Mouse (Mus musculus) embryonic facial prominence, embryonic 14.5 days (tissue): ENCODE measurements around the gene Maff. TPM values are rescaled to one million over a fixed set of nuclear protein-coding genes. Genes with fewer than 3 reads are reported as not detected.

ENCODE experiments used
- ATAC-seq: fragments of 200-750 bp; cut with Nextera tagmentation; 2 replicates; pipeline ENCODE4 v1.8.0; 2017; ENCODE audit warnings: low read depth, moderate number of reproducible peaks, moderate TSS enrichment
- DNase-seq: peaks from one replicate; pipeline ENCODE4 v3.0.0-alpha.2; 2015; ENCODE audit warnings: low spot score
- H3K27ac ChIP-seq: fragments of 300-500 bp; sonication (generic); replicated peaks from 2 replicates; pipeline ENCODE4 v1.5.1; 2014; ENCODE audit warnings: low read depth, mild to moderate bottlenecking, low read length, moderate library complexity
- H3K27me3 ChIP-seq: fragments of 300-500 bp; sonication (generic); replicated peaks from 2 replicates; pipeline ENCODE4 v1.6.1; 2014; ENCODE audit warnings: low read length; ENCODE audit not compliant: control insufficient read depth, insufficient read depth
- H3K36me3 ChIP-seq: fragments of 300-500 bp; sonication (generic); 2 replicates; pipeline ENCODE4 v1.6.1; 2014; ENCODE audit warnings: low read length, mixed read lengths; ENCODE audit not compliant: control insufficient read depth, insufficient read depth
- H3K4me1 ChIP-seq: fragments of 300-500 bp; sonication (generic); 2 replicates; pipeline ENCODE4 v1.6.1; 2014; ENCODE audit warnings: antibody characterized with exemption, low read length; ENCODE audit not compliant: control insufficient read depth, insufficient read depth
- H3K4me2 ChIP-seq: fragments of 300-500 bp; sonication (generic); 2 replicates; pipeline ENCODE4 v1.6.1; 2014; ENCODE audit warnings: low read depth, mild to moderate bottlenecking, low read length, moderate library complexity, mixed read lengths
- H3K4me3 ChIP-seq: fragments of 300-500 bp; sonication (generic); 2 replicates; pipeline ENCODE4 v1.5.1; 2014; ENCODE audit warnings: low read depth, mild to moderate bottlenecking, low read length
- H3K9ac ChIP-seq: fragments of 300-500 bp; sonication (generic); 2 replicates; pipeline ENCODE4 v1.6.1; 2014; ENCODE audit warnings: low read depth, mild to moderate bottlenecking, low read length, moderate library complexity, mixed read lengths
- H3K9me3 ChIP-seq: fragments of 300-500 bp; sonication (generic); 2 replicates; pipeline ENCODE4 v1.6.1; 2016; ENCODE audit warnings: low read length; ENCODE audit not compliant: control insufficient read depth
- WGBS: fragments of 180-500 bp; shearing (Covaris S2); extraction: QIAGEN DNeasy Blood & Tissue Kit; methylation state at CpG from one replicate; pipeline ENCODE4 v1.1.7; 2014; 5-methylcytosine and 5-hydroxymethylcytosine counted together
- polyA plus RNA-seq: library from polyadenylated mRNA; unstranded; fragments of >200 nt; fragmentation: Nextera tagmentation; extraction: Ambion mirVana; gene quantifications from 2 replicates; pipeline ENCODE4 v1.2.1, GENCODE M21; 2014

The Maff gene
- 2.6 and 2.8 TPM in 2 replicates for polyA plus RNA-seq

- H3K4me1 ChIP-seq: no peaks in the 10 kb centered on the region
- peak within 1 kb of the TSS; percentile 59 for H3K4me3 ChIP-seq
- ATAC-seq (no peak), DNase-seq (no peak)
- no peaks in the 10 kb centered on the region for H3K9me3 ChIP-seq
- H3K36me3 ChIP-seq: no peaks in the 10 kb centered on the region
- H3K4me2 ChIP-seq: peak within 1 kb of the TSS; percentile 69
- peak within 1 kb of the TSS; percentile 82 for H3K9ac ChIP-seq
- no peaks in the 10 kb centered on the region for H3K27me3 ChIP-seq
- WGBS: 50% methylated on average over 8 of the region's 8 CpGs
- H3K27ac ChIP-seq: peak within 1 kb of the TSS; percentile 90
Observed at GRCm38 (mm10) chr15:79346051-79346793, at the start of gene Maff. Maff (plus strand) TSS chr15:79346621.

GRCm38 (mm10) chr15:79298553-79298952 lies 47.9 kb upstream of the Maff start:
- no peak overlapping the region for H3K9ac ChIP-seq
- H3K4me2 ChIP-seq: no peak overlapping the region
- no peaks in the 10 kb centered on the region for H3K4me1 ChIP-seq
- WGBS: 83% methylated on average over 6 of the region's 6 CpGs
- no peak overlapping the region for H3K27ac ChIP-seq
- 0 out of 2 replicates have a peak, but pooled peaks cover 5% of the 10 kb centered on the region for H3K36me3 ChIP-seq
- H3K4me3 ChIP-seq: no peak overlapping the region
- no peaks in the 10 kb centered on the region for H3K9me3 ChIP-seq
- ATAC-seq (peak; percentile 44; the same call in 1 of the 2 replicates), DNase-seq (no peak)
- H3K27me3 ChIP-seq: no peaks in the 10 kb centered on the region

DNA sequence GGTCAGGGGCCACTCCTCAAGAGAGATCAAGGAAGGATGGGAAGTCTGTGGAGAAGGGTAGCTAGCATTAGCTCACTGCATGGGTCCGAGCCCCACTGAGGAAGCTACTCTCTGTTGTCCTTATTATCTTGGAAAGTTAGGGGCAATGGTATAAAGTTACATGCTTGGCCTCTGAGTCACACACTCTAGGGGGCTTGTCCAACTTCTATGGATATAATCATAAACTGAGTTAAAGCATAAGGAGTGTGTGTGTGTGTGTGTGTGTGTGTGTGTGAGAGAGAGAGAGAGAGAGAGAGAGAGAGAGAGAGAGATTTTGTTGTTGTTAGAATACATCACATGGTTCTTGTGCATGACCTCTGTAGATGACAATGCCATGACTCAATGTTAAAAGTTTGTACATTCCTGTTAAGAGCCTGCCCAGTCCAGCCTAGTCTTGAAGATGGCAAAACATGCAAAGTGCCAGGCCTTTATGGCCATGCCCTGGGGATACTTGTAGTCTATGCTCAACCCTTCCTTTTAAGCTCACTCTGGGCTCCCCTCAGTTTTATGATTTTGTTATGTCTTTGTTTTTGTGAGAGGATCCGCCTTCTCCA lies 46.8 kb upstream of the Maff start:
- WGBS: 73% methylated on average over 2 of the region's 2 CpGs
- Histone ChIP-seq H3K27ac (no peak overlapping the region), H3K4me3 (no peak overlapping the region), H3K4me1 (no peaks in the 10 kb centered on the region), H3K9me3 (no peaks in the 10 kb centered on the region), H3K4me2 (no peak overlapping the region), H3K9ac (no peak overlapping the region), H3K36me3 (0 out of 2 replicates have a peak, but pooled peaks cover 5% of the 10 kb centered on the region), H3K27me3 (no peaks in the 10 kb centered on the region)
- ATAC-seq: no peak
- DNase-seq: no peak

GRCm38 (mm10) chr15:79303725-79304124 lies 42.7 kb upstream of the Maff start:
- no peak overlapping the region for H3K4me3 ChIP-seq
- no peak for DNase-seq
- peaks cover 15% of the 10 kb centered on the region; the same call in 1 of the 2 replicates for H3K36me3 ChIP-seq
- no peaks in the 10 kb centered on the region for H3K27me3 ChIP-seq
- no peaks in the 10 kb centered on the region for H3K4me1 ChIP-seq
- no peak for ATAC-seq
- 88% methylated on average over 4 of the region's 8 CpGs for WGBS
- H3K9me3 ChIP-seq: no peaks in the 10 kb centered on the region
- no peak overlapping the region for H3K9ac ChIP-seq
- H3K27ac ChIP-seq: no peak overlapping the region
- H3K4me2 ChIP-seq: no peak overlapping the region

GRCm38 (mm10) chr15:79304832-79305231 lies 41.6 kb upstream of the Maff start:
- Histone ChIP-seq H3K27ac (no peak overlapping the region), H3K9me3 (no peaks in the 10 kb centered on the region), H3K27me3 (no peaks in the 10 kb centered on the region), H3K9ac (no peak overlapping the region), H3K4me3 (no peak overlapping the region), H3K36me3 (peaks cover 15% of the 10 kb centered on the region; the same call in 1 of the 2 replicates), H3K4me1 (no peaks in the 10 kb centered on the region), H3K4me2 (no peak overlapping the region)
- WGBS: 61% methylated on average over 3 of the region's 5 CpGs
- ATAC-seq (no peak), DNase-seq (no peak)

GRCm38 (mm10) chr15:79306043-79306637 lies 40.3 kb upstream of the Maff start:
- Histone ChIP-seq H3K9me3 (no peaks in the 10 kb centered on the region), H3K9ac (no peak overlapping the region), H3K4me1 (no peaks in the 10 kb centered on the region), H3K4me3 (no peak overlapping the region), H3K4me2 (no peak overlapping the region), H3K27me3 (no peaks in the 10 kb centered on the region), H3K27ac (no peak overlapping the region), H3K36me3 (peaks cover 17% of the 10 kb centered on the region)
- no peak for DNase-seq
- ATAC-seq: no peak
- WGBS: 79% methylated on average over 23 of the region's 23 CpGs

GRCm38 (mm10) chr15:79307861-79308260 lies 38.6 kb upstream of the Maff start:
- Histone ChIP-seq H3K4me2 (no peak overlapping the region), H3K27ac (no peak overlapping the region), H3K27me3 (no peaks in the 10 kb centered on the region), H3K9me3 (no peaks in the 10 kb centered on the region), H3K4me3 (no peak overlapping the region), H3K4me1 (no peaks in the 10 kb centered on the region), H3K36me3 (peaks cover 23% of the 10 kb centered on the region), H3K9ac (no peak overlapping the region)
- no peak for DNase-seq
- no peak for ATAC-seq
- 70% methylated on average over 4 of the region's 4 CpGs for WGBS

GRCm38 (mm10) chr15:79313848-79314369 lies 32.5 kb upstream of the Maff start:
- Histone ChIP-seq H3K4me1 (no peaks in the 10 kb centered on the region), H3K36me3 (peaks cover 16% of the 10 kb centered on the region), H3K27me3 (no peaks in the 10 kb centered on the region), H3K4me3 (no peak overlapping the region), H3K27ac (no peak overlapping the region), H3K9me3 (no peaks in the 10 kb centered on the region), H3K9ac (no peak overlapping the region), H3K4me2 (no peak overlapping the region)
- no peak for ATAC-seq
- WGBS: 61% methylated on average over 8 of the region's 8 CpGs
- DNase-seq: no peak
